Mouse (Mus musculus): Measurements from ENCODE around the gene Nup210. TPM values are rescaled to one million over a fixed set of nuclear protein-coding genes. Genes with fewer than 3 reads are reported as not detected.

The Nup210 gene
- total and polyA plus RNA-seq, 3 experiments = 46.3 to 394 (median 71.5) TPM

DNA sequence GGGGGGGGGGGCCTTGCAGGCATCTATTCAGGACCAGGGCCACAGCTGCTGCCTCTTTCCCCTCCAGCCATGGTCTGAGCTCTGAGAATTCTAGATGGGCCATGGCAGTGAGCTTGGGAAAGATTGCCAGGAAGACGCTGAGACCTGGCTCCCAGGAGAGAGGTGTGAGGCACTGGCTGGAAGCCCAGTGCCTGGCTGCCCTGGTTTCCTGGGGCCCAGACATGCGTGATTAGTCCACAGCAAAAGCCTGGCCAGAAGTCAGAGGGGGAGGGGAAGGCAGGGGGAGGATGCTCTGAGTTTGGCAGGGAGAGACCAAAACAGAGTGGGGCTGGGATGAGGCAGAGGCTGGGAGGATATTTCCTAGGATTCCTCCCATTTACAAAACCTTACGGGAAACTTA, 43.8 kb upstream of the Nup210 start:
- peaks cover 21 to 33% of the 10 kb centered on the region in 2 experiments for H3K4me1 ChIP-seq (ENCODE audit: control insufficient read depth in 1 of 2, insufficient read depth in 2 of 2, low read length in 2 of 2)
- TF ChIP-seq E2F4 (IDR thresholded peaks at IDR 0.05; ENCODE audit: borderline replicate concordance, low read depth, low read length) = no peak
- TF ChIP-seq MAFK (IDR thresholded peaks at IDR 0.05; ENCODE audit: borderline replicate concordance, low read depth, low read length) = no peak
- TF ChIP-seq TAL1 (IDR thresholded peaks at IDR 0.05; ENCODE audit: low read length) = no peak
- TF ChIP-seq ELF1 (IDR thresholded peaks at IDR 0.05; ENCODE audit: low read depth, low read length) = no peak
- no peak for TF ChIP-seq RCOR1 (IDR thresholded peaks at IDR 0.05; ENCODE audit: low read depth, low read length)
- no peak for TF ChIP-seq HCFC1 (IDR thresholded peaks at IDR 0.05; ENCODE audit: low read depth, low read length)
- TF ChIP-seq MYB (IDR thresholded peaks at IDR 0.05; ENCODE audit: low read depth, low read length) = no peak
- TF ChIP-seq BHLHE40 (IDR thresholded peaks at IDR 0.05; ENCODE audit: borderline replicate concordance, low read depth, low read length) = no peak
- TF ChIP-seq POLR2A (IDR thresholded peaks at IDR 0.05; ENCODE audit: control insufficient read depth in 1 of 2, insufficient read depth in 1 of 2, low read depth in 1 of 2, low read length in 2 of 2, poor library complexity in 1 of 2) = no peak
- TF ChIP-seq ZC3H11A (IDR thresholded peaks at IDR 0.05; ENCODE audit: low read depth, low read length) = no peak
- no peak for TF ChIP-seq USF2 (IDR thresholded peaks at IDR 0.05; ENCODE audit: borderline replicate concordance in 1 of 2, insufficient read depth in 1 of 2, low read depth in 1 of 2, low read length in 2 of 2)
- no peak for TF ChIP-seq POLR2AphosphoS2 (IDR thresholded peaks at IDR 0.05; ENCODE audit: low read length)
- TF ChIP-seq TBP (IDR thresholded peaks at IDR 0.05; ENCODE audit: low read depth, low read length) = no peak
- no peak for TF ChIP-seq GATA1 (IDR thresholded peaks at IDR 0.05; ENCODE audit: low read depth, low read length)
- no peak for TF ChIP-seq POLR2AphosphoS5 (IDR thresholded peaks at IDR 0.05; ENCODE audit: borderline replicate concordance, low read depth, low read length)
- TF ChIP-seq CTCF (IDR thresholded peaks at IDR 0.05 in 2 of 3, conservative IDR thresholded peaks at IDR 0.05 in 1 of 3; ENCODE audit: control insufficient read depth in 1 of 3, insufficient read depth in 1 of 3, low read depth in 2 of 3, low read length in 3 of 3, poor library complexity in 1 of 3, severe bottlenecking in 1 of 3) = no peak
- no peak for TF ChIP-seq JUND (IDR thresholded peaks at IDR 0.05; ENCODE audit: low read depth, low read length)
- TF ChIP-seq ZNF384 (IDR thresholded peaks at IDR 0.05; ENCODE audit: low read depth, low read length) = no peak
- TF ChIP-seq ZMIZ1 (IDR thresholded peaks at IDR 0.05; ENCODE audit: low read depth, low read length) = no peak
- H3K9ac ChIP-seq (ENCODE audit: control insufficient read depth, low read depth, low read length, poor library complexity, severe bottlenecking) = no peak overlapping the region
- no peaks in the 10 kb centered on the region; the same call in 1 of the 2 replicates for H3K79me2 ChIP-seq (ENCODE audit: control insufficient read depth, insufficient read depth, low read length, poor library complexity)
- H3K36me3 ChIP-seq (ENCODE audit: control insufficient read depth in 1 of 2, insufficient read depth in 2 of 2, low read length in 2 of 2) = peaks cover 0 to 15% of the 10 kb centered on the region in 2 experiments; a peak in 2 of 4 replicates
- no peaks in the 10 kb centered on the region for H3K27me3 ChIP-seq (ENCODE audit: control insufficient read depth in 1 of 2, insufficient read depth in 2 of 2, low read length in 2 of 2)
- H3K9me3 ChIP-seq (replicated peaks; ENCODE audit: insufficient read depth, low read length) = no peaks in the 10 kb centered on the region
- no peak overlapping the region for H3K4me3 ChIP-seq (ENCODE audit: control insufficient read depth in 1 of 2, insufficient read depth in 1 of 2, low read depth in 2 of 2, low read length in 2 of 2)
- DNase-seq (ENCODE audit: low read depth, low spot score) = no peak
- no peak overlapping the region for H3K27ac ChIP-seq (ENCODE audit: control insufficient read depth, low read depth, low read length)

DNA sequence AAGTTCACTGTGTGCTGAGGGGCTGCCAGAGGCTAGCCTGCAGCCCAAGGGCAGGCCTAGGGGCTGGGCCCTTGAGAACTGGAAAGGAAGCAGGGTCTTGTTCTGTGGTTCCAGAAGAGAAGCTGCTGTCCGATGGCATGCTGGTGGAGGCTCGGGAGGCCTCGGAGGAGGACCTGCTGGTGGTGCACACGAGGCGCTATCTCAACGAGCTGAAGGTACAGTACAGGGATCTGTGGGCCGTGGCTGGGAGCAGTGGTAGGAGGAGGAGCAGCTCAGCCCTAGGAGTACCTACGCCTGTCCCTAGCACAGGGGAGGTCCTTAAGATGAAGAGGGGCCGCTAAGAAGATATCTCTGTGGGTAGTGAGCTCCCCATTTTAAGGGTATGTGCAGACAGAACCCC, 42.4 kb upstream of the Nup210 start:
- peaks cover 20 to 28% of the 10 kb centered on the region in 2 experiments for H3K4me1 ChIP-seq (ENCODE audit: control insufficient read depth in 1 of 2, insufficient read depth in 2 of 2, low read length in 2 of 2)
- H3K27me3 ChIP-seq (ENCODE audit: control insufficient read depth in 1 of 2, insufficient read depth in 2 of 2, low read length in 2 of 2) = no peaks in the 10 kb centered on the region
- H3K36me3 ChIP-seq (ENCODE audit: control insufficient read depth in 1 of 2, insufficient read depth in 2 of 2, low read length in 2 of 2) = peaks cover 0 to 11% of the 10 kb centered on the region in 2 experiments; a peak in 2 of 4 replicates
- H3K79me2 ChIP-seq (ENCODE audit: control insufficient read depth, insufficient read depth, low read length, poor library complexity) = no peaks in the 10 kb centered on the region; the same call in 1 of the 2 replicates
- no peak overlapping the region for H3K27ac ChIP-seq (ENCODE audit: control insufficient read depth, low read depth, low read length)
- DNase-seq (ENCODE audit: low read depth, low spot score) = no peak
- H3K9ac ChIP-seq (ENCODE audit: control insufficient read depth, low read depth, low read length, poor library complexity, severe bottlenecking) = no peak overlapping the region
- no peaks in the 10 kb centered on the region for H3K9me3 ChIP-seq (replicated peaks; ENCODE audit: insufficient read depth, low read length)
- no peak overlapping the region for H3K4me3 ChIP-seq (ENCODE audit: control insufficient read depth in 1 of 2, insufficient read depth in 1 of 2, low read depth in 2 of 2, low read length in 2 of 2)
- TF ChIP-seq POLR2AphosphoS2 (IDR thresholded peaks at IDR 0.05; ENCODE audit: low read length) = no peak
- TF ChIP-seq SIN3A (IDR thresholded peaks at IDR 0.05; ENCODE audit: low read length) = no peak
- TF ChIP-seq TCF12 (IDR thresholded peaks at IDR 0.05; ENCODE audit: low read depth, low read length) = no peak
- no peak for TF ChIP-seq JUND (IDR thresholded peaks at IDR 0.05; ENCODE audit: low read depth, low read length)
- no peak for TF ChIP-seq BHLHE40 (IDR thresholded peaks at IDR 0.05; ENCODE audit: borderline replicate concordance, low read depth, low read length)
- no peak for TF ChIP-seq MYB (IDR thresholded peaks at IDR 0.05; ENCODE audit: low read depth, low read length)
